Mouse (Mus musculus) cerebellum, adult 11 months (tissue): Measurements from ENCODE around the gene Wnt5b.

ENCODE experiments used
- DNase-seq: peaks from one replicate; pipeline ENCODE4 v3.0.0; 2022

Gene Wnt5b

DNA sequence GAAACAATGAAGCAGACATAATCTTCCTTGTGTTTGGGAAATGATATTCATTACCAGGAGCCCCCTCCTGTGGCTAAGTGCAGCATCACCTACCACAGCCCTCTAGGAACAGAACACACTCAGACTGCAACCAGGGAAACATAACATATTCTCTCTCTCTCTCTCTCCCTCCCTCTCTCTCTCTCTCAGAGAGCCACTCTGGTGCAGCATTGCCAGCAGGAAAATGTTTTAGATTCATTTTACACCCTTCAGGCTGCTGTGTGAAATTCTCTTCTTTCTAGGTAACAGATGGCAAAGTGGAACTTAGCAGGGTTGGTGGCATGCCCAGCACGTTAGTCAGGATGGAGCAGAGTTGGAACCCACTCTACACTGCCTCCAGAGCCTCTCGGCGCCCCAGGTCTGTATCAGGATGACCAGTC, 22.7 kb downstream of the Wnt5b start:
- DNase-seq, result peak; percentile 20

DNA sequence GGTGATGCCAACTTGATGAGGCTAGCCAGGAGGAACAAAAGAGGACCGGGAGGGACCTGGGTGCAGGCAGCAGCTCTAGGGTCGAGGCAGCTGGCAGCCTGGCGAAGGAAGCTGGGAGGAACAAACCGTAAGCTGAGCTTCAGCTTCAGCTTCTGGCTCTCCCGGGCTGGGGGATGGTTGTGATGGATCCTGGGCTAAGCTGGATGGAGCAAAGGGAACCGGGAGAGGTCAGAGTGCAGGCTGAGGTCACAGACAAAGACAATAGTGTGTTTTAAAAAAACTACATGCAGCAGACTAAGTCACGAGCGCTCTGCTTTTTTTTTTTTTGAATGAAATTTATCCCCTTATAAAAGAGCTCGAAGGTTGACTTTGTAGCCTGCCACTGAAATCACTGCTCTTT, 23.4 kb downstream of the Wnt5b start:
- no peak for DNase-seq

DNA sequence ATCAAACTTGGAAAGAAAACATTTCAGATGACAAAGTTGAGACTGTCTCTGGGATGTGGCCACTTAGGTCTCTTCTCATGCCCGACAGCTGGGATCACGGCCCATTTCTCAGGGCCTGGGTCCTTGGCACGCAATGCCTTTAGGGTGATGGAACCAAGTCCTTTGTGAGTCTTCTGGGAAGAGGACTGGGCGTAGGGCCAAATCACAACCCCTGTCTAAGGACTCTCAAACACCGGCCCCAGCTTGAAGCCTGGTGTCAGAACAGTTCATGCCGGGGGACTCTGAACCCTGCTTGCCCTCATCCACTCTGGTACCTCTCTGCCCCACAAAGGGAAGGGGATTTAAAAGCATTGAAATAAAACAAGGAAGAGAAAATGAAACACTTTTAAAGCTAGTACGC, 30.1 kb downstream of the Wnt5b start:
- no peak for DNase-seq

GRCm38 (mm10) chr6:119513452-119513851, 30.7 kb downstream of the Wnt5b start:
- no peak for DNase-seq

- no peak for DNase-seq
These were observed 31.4 kb downstream of the Wnt5b start for GRCm38 (mm10) chr6:119512701-119513100.

DNA sequence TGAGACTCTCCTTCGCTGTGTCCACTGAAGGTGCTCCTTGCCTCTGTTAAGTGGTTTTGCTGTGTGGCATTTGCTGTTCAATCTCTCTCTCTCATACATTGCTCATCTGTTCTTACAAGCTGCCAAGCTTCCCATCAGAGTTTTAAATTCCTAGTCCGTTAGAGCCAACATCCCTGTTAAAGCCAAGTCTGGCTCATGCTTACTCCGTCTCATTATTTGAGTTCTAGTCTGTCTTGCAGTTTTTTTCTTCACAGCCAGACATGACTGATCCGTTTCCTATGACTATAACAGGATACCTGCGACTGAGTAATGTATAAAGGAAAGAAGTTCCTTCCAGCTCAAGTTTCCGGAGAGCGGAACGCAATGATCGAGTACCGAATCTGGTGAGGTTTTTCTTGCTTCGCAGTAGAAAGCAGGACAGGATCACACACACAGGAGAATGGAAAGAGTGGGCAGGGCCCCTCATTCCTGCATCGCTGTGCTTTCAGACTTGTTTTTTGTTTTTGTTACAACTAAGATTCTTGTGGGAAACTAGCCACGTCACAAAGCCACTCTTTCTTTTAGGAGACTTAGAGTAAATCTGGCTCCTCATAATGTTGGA, 34.6 kb downstream of the Wnt5b start:
- no peak for DNase-seq

GRCm38 (mm10) chr6:119508634-119509375, 35.3 kb downstream of the Wnt5b start:
- no peak for DNase-seq

DNA sequence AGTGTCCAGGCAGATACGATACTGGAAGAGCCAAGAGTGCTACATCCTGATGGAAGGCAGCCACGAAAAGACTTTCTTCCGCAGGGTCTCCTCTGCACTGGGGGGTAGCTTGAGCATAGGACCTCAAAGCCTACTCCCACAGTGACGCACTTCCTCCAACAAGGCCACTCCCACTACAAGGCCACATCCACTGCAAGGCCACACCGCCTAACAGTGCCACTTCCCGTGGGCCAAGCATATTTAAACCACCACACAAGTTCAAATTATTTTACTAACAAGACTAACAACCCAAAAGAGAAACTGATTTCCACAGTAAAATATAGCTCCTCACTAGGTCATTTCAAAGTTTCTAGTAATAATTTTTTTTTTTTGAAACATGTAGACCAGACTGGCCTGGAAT, 35.9 kb downstream of the Wnt5b start:
- DNase-seq, result no peak

- DNase-seq, result no peak
These were observed 38.5 kb downstream of the Wnt5b start for GRCm38 (mm10) chr6:119505525-119506225.

DNA sequence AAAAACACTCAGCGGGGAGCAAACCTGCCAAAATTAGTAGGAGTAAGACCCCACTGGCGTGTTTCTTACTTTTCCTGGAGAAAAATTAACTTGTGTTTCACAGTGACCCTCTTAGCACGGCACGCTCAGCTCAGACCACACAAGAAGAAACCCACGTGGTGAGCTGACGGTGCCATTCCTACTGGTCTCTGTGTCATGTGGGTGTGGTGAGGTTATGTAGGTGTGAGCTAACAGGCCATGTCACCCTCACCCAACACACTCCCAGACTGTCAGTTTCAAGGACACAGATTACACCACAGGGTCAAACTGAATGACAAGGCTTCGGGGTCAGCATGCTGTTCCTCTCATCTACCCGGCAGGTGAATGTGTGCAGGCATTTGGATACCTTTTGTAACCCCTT, 39.4 kb downstream of the Wnt5b start:
- DNase-seq, result no peak

- no peak for DNase-seq
These were observed 42.1 kb downstream of the Wnt5b start for GRCm38 (mm10) chr6:119502031-119502430.

- DNase-seq, result no peak
These were observed 44.1 kb downstream of the Wnt5b start for GRCm38 (mm10) chr6:119500086-119500485.

GRCm38 (mm10) chr6:119499271-119499670, 44.9 kb downstream of the Wnt5b start:
- no peak for DNase-seq

GRCm38 (mm10) chr6:119492630-119493014, 51.5 kb downstream of the Wnt5b start:
- no peak for DNase-seq

GRCm38 (mm10) chr6:119491997-119492629, 52.0 kb downstream of the Wnt5b start:
- DNase-seq, result no peak

- DNase-seq, result no peak
These were observed 53.1 kb downstream of the Wnt5b start for GRCm38 (mm10) chr6:119491006-119491405.

- no peak for DNase-seq
These were observed 53.6 kb downstream of the Wnt5b start for GRCm38 (mm10) chr6:119490549-119490948.

GRCm38 (mm10) chr6:119489765-119490164, 54.4 kb downstream of the Wnt5b start:
- DNase-seq, result no peak

DNA sequence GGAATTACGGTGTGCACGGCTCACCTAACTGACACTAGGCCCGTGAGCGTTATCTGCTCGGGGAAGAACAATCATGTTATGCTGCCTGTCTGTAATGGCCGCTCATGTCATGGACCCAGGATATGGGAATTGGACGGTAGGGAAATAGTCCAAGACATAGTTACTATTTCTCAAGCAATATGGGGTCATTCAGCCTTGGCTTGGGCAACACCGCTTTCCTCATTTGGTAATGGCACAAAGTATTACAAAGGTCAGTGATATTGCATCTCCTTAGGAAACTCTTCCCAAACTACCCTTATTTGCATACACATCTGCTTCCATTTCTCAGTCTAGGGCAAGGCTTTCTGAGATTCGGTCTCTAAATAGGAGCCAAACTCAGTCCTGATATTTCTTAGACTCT, 56.5 kb downstream of the Wnt5b start:
- DNase-seq, result no peak

DNA sequence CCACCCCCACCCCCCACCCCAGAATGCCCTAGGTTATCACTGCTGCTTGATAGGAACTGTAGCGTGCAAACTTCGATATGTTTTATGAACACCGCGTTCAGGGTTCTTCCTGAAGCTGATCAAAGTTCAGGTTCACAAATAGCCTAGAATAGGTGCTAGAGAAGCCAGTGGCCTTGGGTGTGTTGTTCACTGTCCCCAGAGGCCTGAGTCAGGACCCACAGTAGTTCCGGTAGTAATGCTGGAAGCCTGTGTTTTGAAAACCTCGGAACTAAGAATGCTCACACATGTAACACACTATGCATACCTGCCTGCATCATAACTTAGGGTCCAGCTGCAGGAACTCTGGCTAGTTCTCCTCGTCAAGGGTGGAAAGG, 57.1 kb downstream of the Wnt5b start:
- DNase-seq, result no peak

DNA sequence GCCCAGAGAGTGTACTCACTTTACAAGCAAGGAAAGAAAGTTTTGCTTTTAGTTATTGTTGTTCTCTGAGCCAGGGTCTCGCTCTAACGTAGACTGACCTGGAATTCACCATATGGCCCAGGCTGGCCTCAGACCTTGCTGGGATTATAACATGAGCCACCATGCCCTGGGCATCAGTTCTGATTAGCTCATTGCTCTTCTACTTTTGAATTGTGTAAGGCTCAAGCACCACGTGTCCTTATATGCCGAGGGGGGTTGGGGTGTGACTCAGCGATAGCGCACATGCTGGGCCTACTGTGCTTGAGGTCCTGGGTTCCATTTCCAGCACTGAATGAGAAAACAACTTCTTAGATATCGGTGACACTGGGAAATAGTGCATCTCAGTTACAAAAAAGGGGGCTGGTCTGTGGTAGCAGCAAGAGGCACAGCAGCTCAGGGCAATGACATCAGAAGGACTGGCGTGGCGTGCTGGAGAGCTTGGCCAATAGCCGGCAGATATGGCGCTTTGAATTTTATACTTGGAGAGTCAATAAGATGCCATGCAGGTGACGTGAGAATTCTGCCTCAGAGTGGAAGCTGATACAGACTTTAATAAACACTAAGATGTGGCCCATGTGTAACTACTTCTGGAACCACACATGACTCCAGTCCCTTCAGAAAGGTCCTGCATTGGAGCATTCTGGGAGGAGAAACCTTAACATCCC, 57.6 kb downstream of the Wnt5b start:
- DNase-seq, result no peak

DNA sequence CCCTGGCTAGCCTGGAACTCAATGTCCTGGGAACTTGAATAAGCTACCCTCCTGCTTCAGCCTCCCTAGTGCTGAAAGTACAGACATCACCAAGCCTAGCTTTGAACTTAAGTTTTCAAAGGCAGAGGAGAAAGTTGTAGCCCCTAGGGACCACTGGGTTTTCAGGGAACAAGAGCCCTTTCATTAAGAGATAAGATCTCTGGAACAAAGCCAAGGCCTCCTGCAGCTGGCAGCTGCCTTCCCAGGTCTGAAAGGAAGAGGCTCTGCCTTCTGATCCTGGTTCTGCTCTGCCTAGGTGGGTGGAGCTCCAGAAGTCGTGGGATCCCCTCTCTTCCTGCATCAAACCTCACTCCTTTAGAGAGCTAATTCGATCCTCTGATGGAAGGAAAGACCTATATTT, 58.7 kb downstream of the Wnt5b start:
- DNase-seq, result no peak

GRCm38 (mm10) chr6:119482958-119483600, 61.1 kb downstream of the Wnt5b start:
- peak; percentile 33 for DNase-seq
